Mouse (Mus musculus): ENCODE results near the gene Slc24a3. TPM values are rescaled to one million over a fixed set of nuclear protein-coding genes. Genes with fewer than 3 reads are reported as not detected.

Gene Slc24a3
- polyA plus RNA-seq, 2 experiments = 0.58 TPM

- DNase-seq (ENCODE audit: low read depth in 3 of 3, low spot score in 3 of 3) (no peak), ATAC-seq (ENCODE audit: insufficient read depth) (no peak)
- no peak overlapping the region for H3K4me3 ChIP-seq (ENCODE audit: insufficient read depth in 1 of 2, low read depth in 2 of 2, low read length in 2 of 2)
- TF ChIP-seq CTCF (IDR thresholded peaks at IDR 0.05; ENCODE audit: low read depth) (no peak), EP300 (IDR thresholded peaks at IDR 0.05; ENCODE audit: low read depth) (no peak)
- H3K27ac ChIP-seq = no peak overlapping the region
- H3K36me3 ChIP-seq (replicated peaks; ENCODE audit: control insufficient read depth, insufficient read depth, low read depth) = no peaks in the 10 kb centered on the region
- no peaks in the 10 kb centered on the region for H3K4me1 ChIP-seq (replicated peaks; ENCODE audit: control insufficient read depth in 2 of 2, insufficient read depth in 2 of 2, low read length in 1 of 2)
- no peak overlapping the region for H3K9ac ChIP-seq (replicated peaks)
- no peaks in the 10 kb centered on the region for H3K9me3 ChIP-seq (ENCODE audit: control insufficient read depth, low read length)
- no peak overlapping the region for H3K4me2 ChIP-seq (ENCODE audit: low read depth)
- WGBS (ENCODE audit: insufficient replicate concordance) = 45% methylated on average over 4 of the region's 4 CpGs
- no peaks in the 10 kb centered on the region for H3K27me3 ChIP-seq (ENCODE audit: control insufficient read depth, insufficient read depth, low read length)
Observed at GRCm38 (mm10) chr2:145405746-145406145, 238.2 kb downstream of the Slc24a3 start.

- Histone ChIP-seq H3K9ac (replicated peaks) (no peak overlapping the region), H3K4me2 (ENCODE audit: low read depth) (no peak overlapping the region), H3K27me3 (ENCODE audit: control insufficient read depth, insufficient read depth, low read length) (no peaks in the 10 kb centered on the region), H3K4me1 (replicated peaks; ENCODE audit: control insufficient read depth in 2 of 2, insufficient read depth in 2 of 2, low read length in 1 of 2) (no peaks in the 10 kb centered on the region), H3K4me3 (ENCODE audit: insufficient read depth in 1 of 2, low read depth in 2 of 2, low read length in 2 of 2) (no peak overlapping the region), H3K27ac (no peak overlapping the region), H3K9me3 (ENCODE audit: control insufficient read depth, low read length) (no peaks in the 10 kb centered on the region), H3K36me3 (replicated peaks; ENCODE audit: control insufficient read depth, insufficient read depth, low read depth) (no peaks in the 10 kb centered on the region)
- no peak for DNase-seq (ENCODE audit: low read depth in 3 of 3, low spot score in 3 of 3)
- no peak for TF ChIP-seq CTCF (IDR thresholded peaks at IDR 0.05; ENCODE audit: low read depth)
- TF ChIP-seq EP300 (IDR thresholded peaks at IDR 0.05; ENCODE audit: low read depth) = no peak
- 67% methylated on average over 2 of the region's 2 CpGs for WGBS (ENCODE audit: insufficient replicate concordance)
- ATAC-seq (ENCODE audit: insufficient read depth) = no peak
Observed at GRCm38 (mm10) chr2:145417738-145418137, 250.2 kb downstream of the Slc24a3 start.

GRCm38 (mm10) chr2:145419078-145419477, 251.5 kb downstream of the Slc24a3 start:
- H3K9me3 ChIP-seq (ENCODE audit: control insufficient read depth, low read length) = no peaks in the 10 kb centered on the region
- no peaks in the 10 kb centered on the region for H3K36me3 ChIP-seq (replicated peaks; ENCODE audit: control insufficient read depth, insufficient read depth, low read depth)
- H3K27me3 ChIP-seq (ENCODE audit: control insufficient read depth, insufficient read depth, low read length) = no peaks in the 10 kb centered on the region
- no peak overlapping the region for H3K4me2 ChIP-seq (ENCODE audit: low read depth)
- H3K9ac ChIP-seq (replicated peaks) = no peak overlapping the region
- TF ChIP-seq CTCF (IDR thresholded peaks at IDR 0.05; ENCODE audit: low read depth) (no peak), EP300 (IDR thresholded peaks at IDR 0.05; ENCODE audit: low read depth) (no peak)
- DNase-seq (ENCODE audit: low read depth in 3 of 3, low spot score in 3 of 3) (no peak), ATAC-seq (ENCODE audit: insufficient read depth) (no peak)
- no peaks in the 10 kb centered on the region for H3K4me1 ChIP-seq (replicated peaks; ENCODE audit: control insufficient read depth in 2 of 2, insufficient read depth in 2 of 2, low read length in 1 of 2)
- H3K27ac ChIP-seq = no peak overlapping the region
- 46% methylated on average over 2 of the region's 2 CpGs for WGBS (ENCODE audit: insufficient replicate concordance)
- no peak overlapping the region for H3K4me3 ChIP-seq (ENCODE audit: insufficient read depth in 1 of 2, low read depth in 2 of 2, low read length in 2 of 2)

- no peaks in the 10 kb centered on the region for H3K36me3 ChIP-seq (replicated peaks; ENCODE audit: control insufficient read depth, insufficient read depth, low read depth)
- H3K9me3 ChIP-seq (ENCODE audit: control insufficient read depth, low read length) = no peaks in the 10 kb centered on the region
- 64% methylated on average over 5 of the region's 5 CpGs for WGBS (ENCODE audit: insufficient replicate concordance)
- H3K4me3 ChIP-seq (ENCODE audit: insufficient read depth in 1 of 2, low read depth in 2 of 2, low read length in 2 of 2) = no peak overlapping the region
- no peak overlapping the region for H3K27ac ChIP-seq
- no peaks in the 10 kb centered on the region for H3K27me3 ChIP-seq (ENCODE audit: control insufficient read depth, insufficient read depth, low read length)
- H3K9ac ChIP-seq (replicated peaks) = no peak overlapping the region
- H3K4me2 ChIP-seq (ENCODE audit: low read depth) = no peak overlapping the region
- DNase-seq (ENCODE audit: low read depth in 3 of 3, low spot score in 3 of 3) (no peak), ATAC-seq (ENCODE audit: insufficient read depth) (no peak)
- no peak for TF ChIP-seq CTCF (IDR thresholded peaks at IDR 0.05; ENCODE audit: low read depth)
- TF ChIP-seq EP300 (IDR thresholded peaks at IDR 0.05; ENCODE audit: low read depth) = no peak
- no peaks in the 10 kb centered on the region for H3K4me1 ChIP-seq (replicated peaks; ENCODE audit: control insufficient read depth in 2 of 2, insufficient read depth in 2 of 2, low read length in 1 of 2)
Observed at GRCm38 (mm10) chr2:145420967-145421888, 253.7 kb downstream of the Slc24a3 start.

- H3K9me3 ChIP-seq (ENCODE audit: control insufficient read depth, low read length) = no peaks in the 10 kb centered on the region
- H3K27ac ChIP-seq = no peak overlapping the region
- H3K4me3 ChIP-seq (ENCODE audit: insufficient read depth in 1 of 2, low read depth in 2 of 2, low read length in 2 of 2) = no peak overlapping the region
Observed at GRCm38 (mm10) chr2:145421889-145422212, 254.3 kb downstream of the Slc24a3 start.

More at GRCm38 (mm10) chr2:145421889-145422212, 254.3 kb downstream of the Slc24a3 start:
- no peaks in the 10 kb centered on the region for H3K36me3 ChIP-seq (replicated peaks; ENCODE audit: control insufficient read depth, insufficient read depth, low read depth)
- H3K27me3 ChIP-seq (ENCODE audit: control insufficient read depth, insufficient read depth, low read length) = no peaks in the 10 kb centered on the region
- no peak for DNase-seq (ENCODE audit: low read depth in 3 of 3, low spot score in 3 of 3)
- no peak overlapping the region for H3K4me2 ChIP-seq (ENCODE audit: low read depth)
- no peak overlapping the region for H3K9ac ChIP-seq (replicated peaks)
- no peak for ATAC-seq (ENCODE audit: insufficient read depth)
- TF ChIP-seq EP300 (IDR thresholded peaks at IDR 0.05; ENCODE audit: low read depth) = no peak
- no peak for TF ChIP-seq CTCF (IDR thresholded peaks at IDR 0.05; ENCODE audit: low read depth)
- 54% methylated on average over 3 of the region's 3 CpGs for WGBS (ENCODE audit: insufficient replicate concordance)
- H3K4me1 ChIP-seq (replicated peaks; ENCODE audit: control insufficient read depth in 2 of 2, insufficient read depth in 2 of 2, low read length in 1 of 2) = no peaks in the 10 kb centered on the region

Data from liver, embryonic 14.5 days (tissue).